Mouse (Mus musculus) CH12F3 (cell line): ENCODE measurements around the gene Tmem167b.
"Not testable (repeated sequence)": the region's sequence is repeated elsewhere in the genome, so short reads cannot be mapped to it uniquely, and the experiment has no call there.

Experiments used
- in situ Hi-C: fragments of 300-500 bp; cut with MboI; formaldehyde crosslinking; loops from 2 replicates; pipeline ENCODE4 v1.14.3; 2020; ENCODE audit warnings: low sequenced_read_pairs

The Tmem167b gene

GRCm38 (mm10) chr3:108562133-108562730 lies at the start of gene Tmem167b:
Tmem167b (minus strand) TSS chr3:108562466.
- in situ Hi-C loops, result no loop called here

GRCm38 (mm10) chr3:108608906-108609305 lies 46.6 kb upstream of the Tmem167b start:
- in situ Hi-C loops, result no loop called here

DNA sequence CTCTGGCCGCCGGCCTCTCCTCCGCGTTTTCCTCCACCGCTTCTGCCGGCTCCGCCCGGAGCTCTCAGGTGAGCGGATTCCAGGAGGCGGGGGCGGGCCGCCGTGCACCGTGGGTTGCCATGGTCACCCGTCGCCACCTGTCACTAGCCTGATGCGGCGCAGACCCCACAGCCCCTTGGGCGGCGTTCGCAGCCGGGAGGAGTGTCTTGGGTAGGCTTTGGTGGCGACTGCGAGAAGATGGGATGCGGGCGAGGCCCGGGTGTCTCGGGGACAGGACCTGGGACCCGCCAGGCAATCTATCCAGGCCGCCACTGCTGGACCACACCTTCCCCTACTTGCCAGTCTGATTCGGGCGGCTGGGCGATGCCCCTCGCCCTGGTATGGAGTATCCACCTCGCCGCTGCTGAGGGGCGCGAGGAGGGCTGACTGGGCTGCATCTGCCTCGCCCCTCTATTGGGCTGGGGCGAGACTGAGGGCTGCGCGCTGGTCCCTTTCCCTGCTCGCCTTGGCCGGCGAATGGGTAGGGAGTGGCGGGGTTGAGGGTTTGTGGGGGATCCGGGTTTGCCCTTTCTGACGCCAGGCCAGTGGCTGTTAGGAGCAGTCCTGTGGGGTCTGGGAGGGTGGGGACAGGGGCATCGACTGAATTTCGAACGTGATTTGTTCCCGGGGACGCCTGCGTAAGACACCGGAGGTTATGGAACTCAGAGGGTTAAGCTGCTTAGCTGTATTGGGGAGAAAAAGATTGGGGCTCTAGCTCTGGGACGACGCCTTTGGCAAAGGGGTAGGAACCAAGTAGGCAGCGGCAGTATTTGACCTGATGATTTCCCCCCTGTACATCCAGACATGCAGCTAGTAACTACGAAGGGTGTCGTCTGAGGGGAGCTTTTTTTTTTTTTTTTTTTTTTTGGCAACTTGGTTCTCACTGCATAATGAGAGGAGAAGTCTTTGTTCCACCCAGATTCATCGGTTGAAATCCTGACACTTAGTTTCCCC lies 29.6 kb upstream of the Tmem167b start:
- in situ Hi-C loops, result no loop called here

DNA sequence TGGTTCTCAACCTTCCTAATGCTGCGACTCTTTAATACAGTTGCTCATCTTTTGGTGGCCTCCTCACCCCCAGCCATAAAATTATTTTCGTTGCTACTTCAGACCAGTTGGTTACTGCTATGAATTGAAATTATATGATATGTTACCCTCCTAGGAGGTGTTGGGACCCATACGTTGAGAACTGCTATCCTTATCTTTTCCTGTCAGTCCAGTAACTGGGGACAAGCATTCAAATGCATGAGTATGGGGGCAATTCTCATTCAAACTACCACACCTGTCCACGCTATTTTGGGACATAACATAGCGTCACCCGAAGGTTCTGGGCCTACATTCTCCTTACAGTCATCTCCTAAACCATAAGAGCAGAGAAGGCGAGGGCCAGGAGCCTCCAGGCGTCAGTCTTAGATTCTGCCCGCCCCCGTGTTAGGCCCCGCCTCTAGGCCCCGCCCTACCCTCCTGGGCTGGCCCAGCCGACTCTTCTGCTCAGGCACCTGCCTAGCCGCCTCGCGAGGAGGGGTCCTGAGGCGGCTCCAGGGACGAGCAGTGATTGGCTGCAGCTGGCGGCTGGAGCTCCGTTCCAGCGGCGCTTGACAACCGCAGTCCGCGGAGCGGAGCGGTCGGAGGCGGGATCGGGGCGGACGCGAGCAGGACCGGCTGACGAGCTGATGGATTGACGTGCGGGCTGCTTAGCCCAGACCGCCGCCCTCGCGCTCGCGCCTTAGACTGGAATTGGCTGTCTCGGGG lies 28.7 kb upstream of the Tmem167b start, which contains the start of gene Wdr47:
TSS of gene Wdr47 (plus strand) at position 494 of the 744 bp plus-strand sequence.
- in situ Hi-C loops, result no loop called here

DNA sequence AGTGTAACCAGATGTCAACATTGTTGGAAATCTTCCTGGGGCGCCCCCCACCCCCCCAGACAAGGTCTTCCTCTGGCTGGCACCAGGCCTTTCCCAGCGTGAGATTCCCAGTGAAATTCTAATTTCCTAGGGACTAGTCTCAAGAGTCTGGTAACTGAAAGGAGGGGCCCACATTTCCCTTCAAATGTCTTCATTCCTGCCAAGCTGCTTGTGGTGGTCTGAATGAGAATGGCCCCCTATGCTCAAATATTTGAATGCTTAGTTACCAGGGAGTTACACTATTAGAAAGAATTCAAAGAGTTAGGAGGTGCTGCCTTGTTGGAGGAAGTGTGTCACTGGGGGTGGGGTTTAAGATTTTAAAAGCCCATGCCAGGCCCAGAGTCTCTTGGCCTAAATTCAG lies 26.2 kb upstream of the Tmem167b start:
- in situ Hi-C loops, result no loop called here

DNA sequence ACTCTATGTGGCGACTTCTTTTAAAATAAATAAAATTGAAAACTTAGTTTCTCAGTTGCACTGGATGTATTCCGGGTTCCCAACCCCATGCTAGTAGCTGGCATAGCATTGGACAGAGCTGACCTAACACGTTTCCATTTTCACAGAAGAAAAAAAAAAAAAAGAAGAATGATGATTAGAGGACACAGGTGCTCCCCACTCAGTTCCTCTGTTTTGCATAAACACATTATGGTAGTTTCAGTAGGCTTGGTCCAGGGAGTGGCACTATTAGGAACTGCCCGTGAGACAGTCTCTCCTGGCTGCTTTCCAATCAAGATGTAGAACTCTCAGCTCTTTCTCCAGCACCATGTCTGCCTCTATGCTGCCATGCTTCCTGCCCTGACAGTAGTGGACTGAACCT lies 22.3 kb upstream of the Tmem167b start:
- in situ Hi-C loops, result no loop called here

DNA sequence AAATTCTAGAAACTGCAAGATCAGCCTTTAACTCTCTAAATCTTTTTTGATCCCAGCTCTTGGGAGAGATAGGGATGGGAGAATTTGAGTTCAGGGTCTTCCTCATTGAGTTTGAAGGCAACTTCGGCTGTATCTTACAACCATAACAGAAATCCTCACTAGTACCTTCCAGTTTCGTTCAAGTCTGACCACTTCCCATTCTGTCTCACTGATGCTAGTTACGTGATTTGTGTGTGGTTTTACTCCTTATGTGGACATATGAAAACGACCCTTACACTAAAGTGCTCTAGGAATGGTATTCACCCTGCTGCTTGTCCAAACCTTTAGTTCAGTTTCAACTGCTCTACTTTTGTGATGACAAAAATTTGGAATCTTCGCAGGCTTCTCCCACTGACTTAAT lies 11.8 kb upstream of the Tmem167b start:
- in situ Hi-C loops, result no loop called here

GRCm38 (mm10) chr3:108572309-108573010 lies 10.2 kb upstream of the Tmem167b start:
- in situ Hi-C loops, result no loop called here

DNA sequence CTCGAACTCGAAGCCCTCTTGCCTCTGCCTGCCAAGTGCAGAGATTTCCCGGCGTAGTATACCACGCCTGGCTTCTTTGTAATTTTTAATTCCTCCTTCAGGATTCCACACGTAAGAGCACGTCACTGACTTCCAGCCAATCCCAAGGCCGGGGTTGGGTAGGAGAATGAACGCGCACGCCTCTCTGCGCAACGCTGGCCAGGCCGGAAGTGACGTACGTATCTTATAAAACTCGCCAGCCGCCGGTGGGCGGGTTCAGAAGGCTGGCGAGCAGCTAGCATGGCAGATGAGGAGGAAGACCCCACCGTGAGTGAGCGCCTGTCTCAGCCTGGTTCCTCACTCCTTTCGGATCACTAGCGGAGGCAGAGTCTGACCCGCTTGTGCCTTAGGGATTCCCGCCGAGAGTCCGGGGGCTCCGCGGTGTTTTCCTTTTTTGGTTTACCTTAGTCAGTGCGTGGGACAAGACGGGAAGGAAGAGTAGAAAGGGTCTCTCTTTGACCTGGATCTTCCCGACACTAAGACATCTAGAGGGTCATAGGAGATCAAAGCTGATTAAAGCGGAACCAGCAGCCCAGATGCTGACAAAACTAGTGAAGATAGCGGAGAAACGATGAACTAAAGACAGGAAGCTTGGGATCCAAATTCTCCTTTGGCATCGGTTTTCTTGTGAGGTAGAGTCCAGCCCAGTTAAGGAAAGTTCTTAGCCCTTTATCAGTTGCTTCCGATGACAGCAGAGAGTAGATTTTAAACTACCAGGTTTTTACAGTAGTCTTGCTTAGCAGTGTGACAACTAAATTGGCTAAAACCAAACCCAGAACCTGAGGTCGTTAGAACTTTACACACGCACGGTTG lies 9.4 kb upstream of the Tmem167b start, which contains the start of gene Taf13:
TSS of gene Taf13 (plus strand) at position 256 of the 852 bp plus-strand sequence.
- in situ Hi-C loops, result no loop called here

- in situ Hi-C loops, result no loop called here
Measured at GRCm38 (mm10) chr3:108570813-108571212, 8.5 kb upstream of the Tmem167b start.

DNA sequence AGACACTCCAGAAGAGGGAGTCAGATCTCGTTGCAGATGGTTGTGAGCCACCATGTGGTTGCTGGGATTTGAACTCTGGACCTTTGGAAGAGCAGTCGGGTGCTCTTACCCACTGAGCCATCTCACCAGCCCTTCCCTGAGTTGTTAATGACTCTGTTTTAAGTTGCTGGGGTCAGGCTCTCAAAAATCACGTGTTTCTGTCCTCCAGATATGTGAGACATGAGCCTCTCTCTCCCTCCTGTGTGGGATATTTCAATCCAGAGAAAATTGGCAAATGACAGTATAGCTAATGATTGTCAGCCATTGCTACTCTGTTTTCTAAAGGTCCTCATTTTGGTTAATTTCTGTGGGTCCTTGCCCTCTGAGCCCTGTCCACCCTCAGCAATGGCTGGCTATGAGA lies 7.4 kb upstream of the Tmem167b start:
- in situ Hi-C loops, result not testable (repeated sequence)

DNA sequence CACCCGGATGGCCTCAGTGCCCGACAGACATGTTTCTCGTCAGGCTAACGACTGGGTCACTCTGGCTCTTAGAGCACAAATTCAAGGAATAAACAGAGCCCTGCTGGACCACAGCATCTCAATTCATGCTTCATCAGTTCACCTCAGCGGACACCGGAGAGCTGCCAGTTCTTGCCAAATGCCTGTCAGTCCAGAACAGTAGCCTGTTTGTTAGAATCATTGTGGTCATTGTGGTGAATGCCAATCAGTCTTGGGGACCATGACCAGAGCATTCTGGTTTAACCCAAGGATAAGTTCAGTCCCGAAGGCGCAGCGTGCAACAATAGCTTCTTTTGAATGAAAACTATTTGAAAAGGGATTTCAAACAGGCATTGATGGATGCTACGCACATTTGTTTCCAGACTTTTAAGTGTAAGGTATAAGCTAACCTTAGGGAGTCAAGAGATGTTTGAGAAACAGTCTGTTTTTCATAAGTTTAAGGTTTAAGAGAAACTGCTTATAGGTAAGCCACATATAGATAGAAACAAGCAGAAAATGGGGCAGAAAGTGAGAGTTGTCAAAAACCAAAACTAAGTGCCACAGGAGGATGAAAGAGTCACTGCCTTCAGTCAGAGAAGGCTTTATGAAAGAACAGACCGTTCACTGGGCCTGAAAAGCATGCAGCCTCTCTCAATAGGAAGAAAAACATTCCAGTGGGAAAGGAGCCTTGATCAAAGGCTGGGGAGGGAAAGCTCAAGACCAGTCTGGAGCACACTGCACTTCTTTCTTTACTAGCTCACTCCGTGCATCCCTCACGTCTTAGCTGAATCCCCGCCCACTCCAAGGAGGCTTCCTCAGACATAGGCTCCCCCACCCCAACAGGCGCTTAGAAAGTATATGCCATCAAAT lies 6.0 kb upstream of the Tmem167b start:
- in situ Hi-C loops, result no loop called here

- in situ Hi-C loops, result no loop called here
Measured at GRCm38 (mm10) chr3:108563309-108563708, 1.0 kb upstream of the Tmem167b start.

GRCm38 (mm10) chr3:108562777-108563271 lies 558 bp upstream of the Tmem167b start:
- in situ Hi-C loops, result no loop called here

- in situ Hi-C loops, result no loop called here
Measured at GRCm38 (mm10) chr3:108557888-108558287, 4.4 kb downstream of the Tmem167b start.

- in situ Hi-C loops, result no loop called here
Measured at GRCm38 (mm10) chr3:108554587-108555312, 7.5 kb downstream of the Tmem167b start.

DNA sequence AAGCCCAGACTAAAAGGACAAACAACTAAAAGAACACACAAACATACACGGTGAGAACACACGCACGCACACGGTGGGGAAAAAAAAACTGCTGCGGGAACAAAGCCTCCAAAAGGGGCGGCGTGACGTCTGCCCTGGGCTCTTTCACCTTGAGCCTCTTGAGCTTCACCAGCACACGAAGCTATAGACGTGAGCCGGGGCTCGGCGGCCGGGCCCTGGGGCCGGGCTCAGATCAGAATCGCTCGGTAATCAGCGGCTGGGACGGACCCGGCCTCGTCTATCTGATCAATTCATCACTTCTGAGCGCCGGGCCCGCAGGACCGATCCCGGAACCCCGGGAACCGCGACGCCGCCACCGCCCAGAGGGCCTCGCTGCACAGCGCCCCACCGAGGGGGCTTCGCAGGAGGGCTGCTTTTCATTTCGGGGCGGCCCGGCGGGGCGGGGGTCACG lies 8.1 kb downstream of the Tmem167b start:
- in situ Hi-C loops, result no loop called here

GRCm38 (mm10) chr3:108542299-108542698 lies 20.0 kb downstream of the Tmem167b start:
- in situ Hi-C loops, result no loop called here
